Mouse (Mus musculus): ENCODE data around the gene Myadml2. TPM values are rescaled to one million over a fixed set of nuclear protein-coding genes. Genes with fewer than 3 reads are reported as not detected.

Myadml2 gene
- total and polyA plus RNA-seq, 2 experiments from 2014 or later, result 1.6 to 1.7 TPM

DNA sequence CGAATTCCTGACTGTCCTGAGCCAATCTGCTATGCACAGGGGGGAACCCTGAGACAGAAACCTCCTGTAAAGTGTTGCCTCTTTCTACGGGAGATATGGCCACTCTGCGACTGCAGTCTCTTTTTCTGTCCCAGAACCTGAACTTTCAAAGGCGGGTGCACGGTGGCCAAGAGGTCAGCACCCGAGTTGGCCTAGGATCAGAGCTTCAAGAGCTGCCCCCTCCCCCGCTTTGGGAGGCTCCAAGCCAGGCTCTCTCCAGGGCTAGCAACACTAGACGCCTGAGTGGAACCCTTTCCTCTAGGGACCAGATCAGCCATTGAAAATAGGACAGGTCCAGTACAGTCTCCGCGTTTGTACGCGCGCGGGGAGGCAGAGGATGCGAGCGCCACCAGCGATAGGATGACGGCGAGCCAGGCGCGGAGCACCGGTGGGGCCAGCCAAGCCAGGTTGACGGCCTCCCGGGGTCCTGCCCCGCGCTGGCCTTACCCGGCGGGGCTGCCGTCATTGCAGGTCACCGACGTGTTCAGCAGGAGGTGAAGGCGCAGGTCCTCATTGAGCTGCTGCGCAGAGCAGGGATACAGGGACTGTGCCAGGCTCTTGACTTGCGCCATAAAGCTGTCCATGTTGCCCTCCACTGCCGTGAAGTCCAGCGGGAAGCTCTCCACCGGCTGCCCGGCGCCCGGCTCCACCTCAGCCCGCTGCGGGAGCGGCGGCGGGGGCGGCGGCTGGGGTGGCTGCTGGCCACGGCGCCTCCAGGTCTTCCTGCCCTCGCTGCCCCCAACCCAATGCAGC is 11.7 kb upstream of the Myadml2 start:
- ATAC-seq (ENCODE audit: low FRiP score), result no peak
- no peaks in the 10 kb centered on the region for H3K9me3 ChIP-seq (ENCODE audit: low read length)
- WGBS, result 2% methylated on average over 50 of the region's 50 CpGs
- H3K9ac ChIP-seq (replicated peaks; ENCODE audit: low read length, poor library complexity, severe bottlenecking), result no peak overlapping the region
- no peak overlapping the region for H3K27ac ChIP-seq (ENCODE audit: low read depth, low read length)
- H3K4me2 ChIP-seq (ENCODE audit: low read depth, low read length, poor library complexity, severe bottlenecking), result peak overlapping the region; percentile 54
- no peaks in the 10 kb centered on the region for H3K36me3 ChIP-seq (ENCODE audit: insufficient read depth, low read length)
- DNase-seq (ENCODE audit: low spot score), result no peak
- H3K27me3 ChIP-seq (ENCODE audit: insufficient read depth, low read length), result peaks cover 81% of the 10 kb centered on the region
- no peak for TF ChIP-seq CTCF (IDR thresholded peaks at IDR 0.05)
- peak overlapping the region; percentile 33 for H3K4me3 ChIP-seq (ENCODE audit: low read depth, low read length)
- no peaks in the 10 kb centered on the region for H3K4me1 ChIP-seq (ENCODE audit: insufficient read depth, low read length)

DNA sequence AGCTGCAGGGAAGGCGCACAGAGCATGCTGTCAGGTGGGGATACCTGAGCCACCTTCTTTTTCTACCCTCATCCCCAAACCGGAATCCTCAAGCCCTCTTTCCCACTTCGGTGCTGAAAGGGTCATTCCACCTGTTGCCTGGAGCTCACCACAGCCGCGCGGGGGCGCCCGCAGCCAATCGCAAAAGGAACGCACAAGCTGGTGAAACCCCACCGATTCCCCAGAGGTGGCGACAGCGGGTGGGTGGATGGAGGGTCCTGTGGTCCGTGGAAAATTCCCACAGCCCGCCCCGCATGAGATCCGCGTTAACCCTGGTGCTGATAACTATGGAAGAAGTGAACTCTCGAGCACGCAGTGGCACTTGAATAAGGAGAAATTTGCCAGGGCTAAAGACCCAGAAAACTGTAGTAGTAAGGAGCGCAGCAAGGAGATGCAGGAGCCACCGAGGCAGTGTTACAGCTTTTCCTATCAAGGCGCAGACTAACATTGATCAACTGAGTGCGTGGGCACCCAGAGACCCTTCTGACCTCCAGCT is 11.0 kb upstream of the Myadml2 start:
- WGBS, result 3% methylated on average over 24 of the region's 24 CpGs
- Histone ChIP-seq H3K4me3 (ENCODE audit: low read depth, low read length) (peak overlapping the region; percentile 33; the same call in 1 of the 2 replicates), H3K9me3 (ENCODE audit: low read length) (no peaks in the 10 kb centered on the region), H3K4me1 (ENCODE audit: insufficient read depth, low read length) (no peaks in the 10 kb centered on the region), H3K27me3 (ENCODE audit: insufficient read depth, low read length) (peaks cover 80% of the 10 kb centered on the region), H3K27ac (ENCODE audit: low read depth, low read length) (no peak overlapping the region), H3K9ac (replicated peaks; ENCODE audit: low read length, poor library complexity, severe bottlenecking) (no peak overlapping the region), H3K36me3 (ENCODE audit: insufficient read depth, low read length) (no peaks in the 10 kb centered on the region), H3K4me2 (ENCODE audit: low read depth, low read length, poor library complexity, severe bottlenecking) (no peak overlapping the region)
- TF ChIP-seq CTCF (IDR thresholded peaks at IDR 0.05), result peak; percentile 80
- ATAC-seq (ENCODE audit: low FRiP score) (no peak), DNase-seq (ENCODE audit: low spot score) (peak; percentile 61)

DNA sequence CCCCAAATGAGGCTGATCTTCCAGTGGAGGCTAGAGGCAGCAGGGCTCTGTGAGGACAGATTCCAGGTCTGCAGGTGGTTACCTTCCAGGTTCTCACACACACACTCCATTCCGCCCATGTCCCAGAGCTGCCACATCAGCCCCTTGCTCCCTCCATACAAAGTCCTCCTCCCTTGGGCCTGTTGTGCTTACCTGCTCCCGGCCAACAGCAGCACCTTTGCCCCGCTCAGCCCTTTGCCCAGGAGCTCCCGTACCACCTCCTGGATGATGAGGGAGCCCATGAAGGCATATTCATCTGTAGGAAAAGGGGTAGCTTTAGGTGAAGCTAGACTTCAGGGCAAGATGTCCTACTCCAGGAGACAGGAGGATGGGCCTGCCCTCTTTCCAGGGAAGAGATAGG is 9.3 kb upstream of the Myadml2 start:
- DNase-seq (ENCODE audit: low spot score) (no peak), ATAC-seq (ENCODE audit: low FRiP score) (no peak)
- no peak for TF ChIP-seq CTCF (IDR thresholded peaks at IDR 0.05)
- Histone ChIP-seq H3K9me3 (ENCODE audit: low read length) (no peaks in the 10 kb centered on the region), H3K4me3 (ENCODE audit: low read depth, low read length) (no peak overlapping the region), H3K36me3 (ENCODE audit: insufficient read depth, low read length) (no peaks in the 10 kb centered on the region), H3K4me1 (ENCODE audit: insufficient read depth, low read length) (no peaks in the 10 kb centered on the region), H3K27ac (ENCODE audit: low read depth, low read length) (no peak overlapping the region), H3K4me2 (ENCODE audit: low read depth, low read length, poor library complexity, severe bottlenecking) (no peak overlapping the region), H3K27me3 (ENCODE audit: insufficient read depth, low read length) (peaks cover 64% of the 10 kb centered on the region), H3K9ac (replicated peaks; ENCODE audit: low read length, poor library complexity, severe bottlenecking) (no peak overlapping the region)
- WGBS, result 90% methylated on average over 4 of the region's 4 CpGs

DNA sequence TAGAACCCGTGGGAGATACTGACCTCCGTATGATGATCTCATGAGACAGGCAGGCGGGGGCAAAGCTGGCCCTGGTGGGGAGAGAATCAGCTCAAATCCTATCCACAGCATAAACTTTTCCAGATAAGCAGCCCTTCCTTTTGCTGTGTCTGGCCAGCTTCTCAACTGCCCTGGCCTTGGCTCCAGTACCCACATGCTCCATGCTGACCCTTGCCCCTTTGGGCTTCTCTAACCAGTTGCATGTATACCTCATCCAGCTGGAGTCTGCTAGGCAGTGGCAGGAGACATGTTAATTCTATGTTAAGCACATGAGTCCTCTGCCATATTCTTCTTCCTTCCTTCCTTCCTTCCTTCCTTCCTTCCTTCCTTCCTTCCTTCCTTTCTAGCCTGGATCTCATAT is 6.8 kb upstream of the Myadml2 start:
- no peak overlapping the region for H3K4me3 ChIP-seq (ENCODE audit: low read depth, low read length)
- H3K27me3 ChIP-seq (ENCODE audit: insufficient read depth, low read length), result peaks cover 40% of the 10 kb centered on the region
- no peak overlapping the region for H3K27ac ChIP-seq (ENCODE audit: low read depth, low read length)
- H3K4me2 ChIP-seq (ENCODE audit: low read depth, low read length, poor library complexity, severe bottlenecking), result no peak overlapping the region
- no peak for TF ChIP-seq CTCF (IDR thresholded peaks at IDR 0.05)
- 78% methylated on average over 3 of the region's 3 CpGs for WGBS
- ATAC-seq (ENCODE audit: low FRiP score) (no peak), DNase-seq (ENCODE audit: low spot score) (no peak)
- no peaks in the 10 kb centered on the region for H3K9me3 ChIP-seq (ENCODE audit: low read length)
- no peaks in the 10 kb centered on the region for H3K36me3 ChIP-seq (ENCODE audit: insufficient read depth, low read length)
- no peak overlapping the region for H3K9ac ChIP-seq (replicated peaks; ENCODE audit: low read length, poor library complexity, severe bottlenecking)
- H3K4me1 ChIP-seq (ENCODE audit: insufficient read depth, low read length), result no peaks in the 10 kb centered on the region

DNA sequence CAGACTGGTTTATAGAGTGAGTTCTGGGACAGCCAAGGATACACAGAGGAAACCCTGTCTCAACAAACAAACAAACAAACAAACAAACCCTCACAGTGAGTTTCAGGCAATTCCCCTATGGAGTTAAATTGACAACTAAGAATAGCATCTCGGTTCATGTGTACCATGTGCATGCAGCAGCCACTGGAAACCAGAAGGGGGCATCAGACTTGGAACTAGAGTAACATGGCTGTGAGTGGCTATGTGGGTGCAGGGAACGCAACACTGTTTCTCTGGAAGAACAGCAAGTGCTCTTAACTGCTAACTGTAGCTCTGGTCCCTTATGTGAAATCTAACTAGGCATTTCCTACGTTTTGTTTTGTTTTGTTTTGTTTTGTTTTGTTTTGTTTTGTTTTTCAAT is 3.9 kb upstream of the Myadml2 start:
- no peak overlapping the region for H3K27ac ChIP-seq (ENCODE audit: low read depth, low read length)
- H3K9ac ChIP-seq (replicated peaks; ENCODE audit: low read length, poor library complexity, severe bottlenecking), result no peak overlapping the region
- H3K4me2 ChIP-seq (ENCODE audit: low read depth, low read length, poor library complexity, severe bottlenecking), result no peak overlapping the region
- ATAC-seq (ENCODE audit: low FRiP score) (no peak), DNase-seq (ENCODE audit: low spot score) (no peak)
- 68% methylated on average over 3 of the region's 3 CpGs for WGBS
- TF ChIP-seq CTCF (IDR thresholded peaks at IDR 0.05), result peak; percentile 41
- H3K4me3 ChIP-seq (ENCODE audit: low read depth, low read length), result no peak overlapping the region
- H3K36me3 ChIP-seq (ENCODE audit: insufficient read depth, low read length), result no peaks in the 10 kb centered on the region
- no peaks in the 10 kb centered on the region for H3K9me3 ChIP-seq (ENCODE audit: low read length)
- H3K4me1 ChIP-seq (ENCODE audit: insufficient read depth, low read length), result peaks cover 5% of the 10 kb centered on the region; the same call in 1 of the 2 replicates
- peaks cover 11% of the 10 kb centered on the region for H3K27me3 ChIP-seq (ENCODE audit: insufficient read depth, low read length)

All from midbrain, postnatal 0 days (tissue).